Mouse (Mus musculus): ENCODE results near the gene Serpine1. TPM values are rescaled to one million over a fixed set of nuclear protein-coding genes. Genes with fewer than 3 reads are reported as not detected.

The Serpine1 gene
- total and polyA plus RNA-seq, 2 experiments from 2014 or later = 0.30 to 3.7 TPM

- H3K9me3 ChIP-seq (ENCODE audit: low read length) = no peaks in the 10 kb centered on the region
- no peak overlapping the region for H3K4me2 ChIP-seq (ENCODE audit: low read depth, low read length, poor library complexity, severe bottlenecking)
- H3K4me1 ChIP-seq (ENCODE audit: insufficient read depth, low read length) = no peaks in the 10 kb centered on the region
- no peaks in the 10 kb centered on the region for H3K27me3 ChIP-seq (ENCODE audit: insufficient read depth, low read length)
- ATAC-seq (ENCODE audit: low FRiP score) = no peak
- no peak overlapping the region for H3K4me3 ChIP-seq (ENCODE audit: low read depth, low read length)
- TF ChIP-seq CTCF (IDR thresholded peaks at IDR 0.05) = no peak
- 70% methylated on average over 5 of the region's 5 CpGs for WGBS
- H3K36me3 ChIP-seq (ENCODE audit: insufficient read depth, low read length) = no peaks in the 10 kb centered on the region
- H3K27ac ChIP-seq (ENCODE audit: low read depth, low read length) = no peak overlapping the region
- no peak overlapping the region for H3K9ac ChIP-seq (replicated peaks; ENCODE audit: low read length, poor library complexity, severe bottlenecking)
- no peak for DNase-seq (ENCODE audit: low spot score)
Observed at GRCm38 (mm10) chr5:137079849-137080248, 7.8 kb upstream of the Serpine1 start.

DNA sequence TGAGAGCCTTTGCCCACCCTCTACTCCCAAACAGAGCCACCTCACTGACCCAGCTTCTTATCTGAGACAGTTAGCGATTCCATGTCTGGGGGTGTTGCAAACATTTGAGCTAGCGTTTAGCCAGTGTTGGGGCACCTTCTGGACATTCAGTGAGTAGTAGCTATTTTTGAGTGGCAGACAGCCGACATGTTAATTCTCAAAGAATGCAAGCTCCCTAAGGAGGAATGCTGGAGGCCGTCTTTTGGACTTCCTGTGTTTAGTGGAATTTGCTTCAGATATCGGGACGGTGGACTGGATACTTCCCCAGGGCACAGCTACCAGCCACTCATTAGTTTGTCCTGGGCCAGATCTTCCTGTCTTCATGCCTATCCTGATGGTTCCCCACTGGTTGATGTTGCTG is 6.5 kb upstream of the Serpine1 start:
- no peak overlapping the region for H3K4me3 ChIP-seq (ENCODE audit: low read depth, low read length)
- WGBS = 65% methylated on average over 6 of the region's 6 CpGs
- H3K9me3 ChIP-seq (ENCODE audit: low read length) = no peaks in the 10 kb centered on the region
- H3K4me1 ChIP-seq (ENCODE audit: insufficient read depth, low read length) = peaks cover 6% of the 10 kb centered on the region; the same call in 1 of the 2 replicates
- no peak overlapping the region for H3K27ac ChIP-seq (ENCODE audit: low read depth, low read length)
- H3K9ac ChIP-seq (replicated peaks; ENCODE audit: low read length, poor library complexity, severe bottlenecking) = no peak overlapping the region
- H3K4me2 ChIP-seq (ENCODE audit: low read depth, low read length, poor library complexity, severe bottlenecking) = no peak overlapping the region
- DNase-seq (ENCODE audit: low spot score) (no peak), ATAC-seq (ENCODE audit: low FRiP score) (no peak)
- TF ChIP-seq CTCF (IDR thresholded peaks at IDR 0.05) = no peak
- H3K27me3 ChIP-seq (ENCODE audit: insufficient read depth, low read length) = no peaks in the 10 kb centered on the region
- H3K36me3 ChIP-seq (ENCODE audit: insufficient read depth, low read length) = no peaks in the 10 kb centered on the region

- 86% methylated on average over 14 of the region's 14 CpGs for WGBS
- Histone ChIP-seq H3K36me3 (ENCODE audit: insufficient read depth, low read length) (no peaks in the 10 kb centered on the region), H3K4me3 (ENCODE audit: low read depth, low read length) (no peak overlapping the region), H3K9me3 (ENCODE audit: low read length) (no peaks in the 10 kb centered on the region), H3K4me2 (ENCODE audit: low read depth, low read length, poor library complexity, severe bottlenecking) (no peak overlapping the region), H3K27ac (ENCODE audit: low read depth, low read length) (no peak overlapping the region), H3K9ac (replicated peaks; ENCODE audit: low read length, poor library complexity, severe bottlenecking) (no peak overlapping the region), H3K27me3 (ENCODE audit: insufficient read depth, low read length) (no peaks in the 10 kb centered on the region), H3K4me1 (ENCODE audit: insufficient read depth, low read length) (peaks cover 6% of the 10 kb centered on the region; the same call in 1 of the 2 replicates)
- no peak for TF ChIP-seq CTCF (IDR thresholded peaks at IDR 0.05)
- DNase-seq (ENCODE audit: low spot score) = no peak
- no peak for ATAC-seq (ENCODE audit: low FRiP score)
Observed at GRCm38 (mm10) chr5:137078041-137078440, 6.0 kb upstream of the Serpine1 start.

GRCm38 (mm10) chr5:137077187-137077586 is 5.1 kb upstream of the Serpine1 start:
- ATAC-seq (ENCODE audit: low FRiP score) = no peak
- no peaks in the 10 kb centered on the region for H3K9me3 ChIP-seq (ENCODE audit: low read length)
- WGBS = 92% methylated on average over 7 of the region's 7 CpGs

DNA sequence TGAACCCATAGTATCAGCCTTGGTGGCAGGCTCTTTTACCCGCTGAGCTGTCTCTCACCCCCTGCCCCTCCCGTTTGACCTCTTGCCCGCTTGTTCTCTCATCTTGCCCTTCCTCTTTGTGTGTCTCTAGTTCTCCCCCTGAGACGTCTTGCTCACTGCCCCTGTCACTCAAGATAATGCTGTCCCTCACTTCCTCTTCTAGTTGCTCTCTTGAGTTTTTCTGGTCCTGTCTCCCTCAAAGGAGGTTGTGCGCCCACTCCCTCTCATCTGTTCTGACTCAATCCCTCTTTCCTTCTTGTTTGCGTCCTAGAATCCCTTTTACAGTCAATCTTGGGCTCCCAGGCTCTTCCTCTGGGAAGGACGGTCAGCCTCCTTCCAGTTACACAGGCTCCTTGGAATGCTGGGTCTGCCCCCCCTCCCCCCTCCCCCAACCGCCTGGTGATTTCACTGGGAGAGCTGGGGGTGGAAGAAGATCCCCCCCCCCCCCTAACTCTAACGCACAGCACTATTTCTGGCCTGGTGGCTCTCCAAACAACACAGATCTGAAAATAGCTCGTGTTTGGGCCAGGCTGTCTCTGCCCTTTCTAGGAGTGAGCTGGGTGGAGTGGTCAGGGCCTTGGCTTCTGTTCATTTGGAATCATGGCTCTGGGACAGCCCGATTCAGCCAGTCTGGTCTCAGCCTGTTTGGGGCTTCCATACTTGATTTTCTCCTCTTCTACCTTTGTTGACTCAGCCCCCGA is 4.3 kb upstream of the Serpine1 start:
- H3K36me3 ChIP-seq (ENCODE audit: insufficient read depth, low read length) = no peaks in the 10 kb centered on the region
- no peak for ATAC-seq (ENCODE audit: low FRiP score)
- H3K4me1 ChIP-seq (ENCODE audit: insufficient read depth, low read length) = peaks cover 6% of the 10 kb centered on the region; the same call in 1 of the 2 replicates
- WGBS = 41% methylated on average over 12 of the region's 12 CpGs
- TF ChIP-seq CTCF (IDR thresholded peaks at IDR 0.05) = no peak
- no peaks in the 10 kb centered on the region for H3K27me3 ChIP-seq (ENCODE audit: insufficient read depth, low read length)
- no peak overlapping the region for H3K27ac ChIP-seq (ENCODE audit: low read depth, low read length)
- no peak overlapping the region for H3K4me3 ChIP-seq (ENCODE audit: low read depth, low read length)
- DNase-seq (ENCODE audit: low spot score) = no peak
- H3K9me3 ChIP-seq (ENCODE audit: low read length) = no peaks in the 10 kb centered on the region
- H3K4me2 ChIP-seq (ENCODE audit: low read depth, low read length, poor library complexity, severe bottlenecking) = no peak overlapping the region
- no peak overlapping the region for H3K9ac ChIP-seq (replicated peaks; ENCODE audit: low read length, poor library complexity, severe bottlenecking)

More at GRCm38 (mm10) chr5:137077187-137077586, 5.1 kb upstream of the Serpine1 start:
- Histone ChIP-seq H3K9ac (replicated peaks; ENCODE audit: low read length, poor library complexity, severe bottlenecking) (no peak overlapping the region), H3K4me2 (ENCODE audit: low read depth, low read length, poor library complexity, severe bottlenecking) (no peak overlapping the region), H3K27ac (ENCODE audit: low read depth, low read length) (no peak overlapping the region), H3K4me3 (ENCODE audit: low read depth, low read length) (no peak overlapping the region), H3K4me1 (ENCODE audit: insufficient read depth, low read length) (peaks cover 6% of the 10 kb centered on the region; the same call in 1 of the 2 replicates), H3K27me3 (ENCODE audit: insufficient read depth, low read length) (no peaks in the 10 kb centered on the region), H3K36me3 (ENCODE audit: insufficient read depth, low read length) (no peaks in the 10 kb centered on the region)
- TF ChIP-seq CTCF (IDR thresholded peaks at IDR 0.05) = no peak
- DNase-seq (ENCODE audit: low spot score) = no peak

DNA sequence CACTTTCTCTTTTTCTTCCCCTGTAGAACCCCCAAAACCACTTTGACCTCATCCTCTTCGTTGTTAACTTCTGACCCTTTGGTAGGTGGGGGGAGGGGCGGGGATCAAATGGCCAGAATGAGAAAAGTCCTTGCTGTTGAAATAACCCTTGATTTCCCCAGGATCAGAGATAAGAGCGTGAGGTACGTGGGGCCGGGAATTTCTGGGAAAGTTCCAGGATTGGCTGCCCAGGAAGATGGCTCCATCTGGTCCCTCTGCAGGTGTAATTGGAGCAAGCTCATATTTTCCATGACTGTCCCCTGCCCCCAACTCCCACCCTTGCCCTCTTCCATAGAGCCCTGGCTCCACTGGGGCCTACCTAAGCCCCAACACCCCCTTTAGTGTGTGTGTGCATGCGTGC is 3.7 kb upstream of the Serpine1 start:
- H3K36me3 ChIP-seq (ENCODE audit: insufficient read depth, low read length) = no peaks in the 10 kb centered on the region
- no peak for ATAC-seq (ENCODE audit: low FRiP score)
- H3K4me2 ChIP-seq (ENCODE audit: low read depth, low read length, poor library complexity, severe bottlenecking) = no peak overlapping the region
- no peak overlapping the region for H3K4me3 ChIP-seq (ENCODE audit: low read depth, low read length)
- H3K9ac ChIP-seq (replicated peaks; ENCODE audit: low read length, poor library complexity, severe bottlenecking) = no peak overlapping the region
- TF ChIP-seq CTCF (IDR thresholded peaks at IDR 0.05) = no peak
- no peaks in the 10 kb centered on the region for H3K9me3 ChIP-seq (ENCODE audit: low read length)
- DNase-seq (ENCODE audit: low spot score) = no peak
- peaks cover 6% of the 10 kb centered on the region; the same call in 1 of the 2 replicates for H3K4me1 ChIP-seq (ENCODE audit: insufficient read depth, low read length)
- WGBS = 80% methylated on average over 6 of the region's 6 CpGs
- no peak overlapping the region for H3K27ac ChIP-seq (ENCODE audit: low read depth, low read length)
- no peaks in the 10 kb centered on the region for H3K27me3 ChIP-seq (ENCODE audit: insufficient read depth, low read length)
